Mouse (Mus musculus): ENCODE results near the gene 1700037H04Rik.

DNA sequence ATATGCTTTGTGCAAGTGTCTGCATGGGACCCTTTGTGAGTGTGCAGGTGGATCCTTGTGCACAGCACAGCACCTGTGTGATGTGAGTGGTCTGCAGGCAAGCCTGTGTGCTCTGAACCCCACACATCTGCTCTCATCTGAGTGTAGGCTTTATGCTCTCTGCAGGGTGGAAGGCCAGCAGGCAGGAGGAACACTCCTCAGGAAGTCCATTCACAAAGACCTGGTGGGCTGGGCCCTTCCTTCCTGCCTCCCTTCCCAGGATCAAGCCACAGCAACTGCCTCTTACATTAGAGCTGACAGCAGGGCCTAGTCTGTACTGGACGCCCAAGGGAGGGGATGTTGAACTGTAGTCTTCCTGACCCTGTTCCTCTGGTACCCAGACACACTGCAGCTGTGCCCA, 25.5 kb downstream of the 1700037H04Rik start:
- TF ChIP-seq SIN3A (IDR thresholded peaks at IDR 0.05; ENCODE audit: low read length) (no peak), POLR2A (IDR thresholded peaks at IDR 0.05; ENCODE audit: control insufficient read depth in 1 of 2, insufficient read depth in 1 of 2, low read depth in 1 of 2, low read length in 2 of 2, poor library complexity in 1 of 2) (no peak)
